Mouse (Mus musculus) CH12.LX (cell line): ENCODE measurements around the gene Cdk8. TPM values are rescaled to one million over a fixed set of nuclear protein-coding genes. Genes with fewer than 3 reads are reported as not detected.

Experiments
- DNase-seq: peaks from one replicate; pipeline ENCODE4 v3.0.0-alpha.2; 2013; ENCODE audit errors: extremely low read depth
- H3K27ac ChIP-seq: 2 replicates; pipeline ENCODE4 v1.5.1; 2012; ENCODE audit warnings: low read depth, mild to moderate bottlenecking, control low read depth, moderate library complexity; ENCODE audit not compliant: insufficient read depth
- H3K27me3 ChIP-seq: replicated peaks from 2 replicates; pipeline ENCODE3; 2012; ENCODE audit warnings: inconsistent platforms
- H3K36me3 ChIP-seq, 2 experiments: replicated peaks in 1 of 2; 2 replicates each; pipeline versions ENCODE3 to v1.6.1; 2012; ENCODE audit warnings: inconsistent platforms in 1 of 2, low read length in 1 of 2, mild to moderate bottlenecking in 1 of 2, mixed read lengths in 1 of 2, moderate library complexity in 1 of 2; ENCODE audit not compliant: control insufficient read depth in 1 of 2, insufficient read depth in 1 of 2
- H3K4me1 ChIP-seq, 2 experiments: 2 replicates each; pipeline ENCODE4 v1.6.1; 2012; ENCODE audit warnings: inconsistent platforms in 1 of 2, moderate library complexity in 1 of 2; ENCODE audit not compliant: insufficient read depth in 2 of 2, control insufficient read depth in 1 of 2
- H3K4me2 ChIP-seq: 2 replicates; pipeline ENCODE4 v1.6.1; 2012; ENCODE audit warnings: low read depth, mild to moderate bottlenecking, control low read depth; ENCODE audit not compliant: poor library complexity, insufficient read depth, severe bottlenecking
- H3K4me3 ChIP-seq, 3 experiments: fragments of 150-350 bp in 1 of 3; sonication (generic) in 1 of 3; replicated peaks in 1 of 3; 2 replicates each; pipeline versions ENCODE3 to v1.5.1; 2011 to 2012; ENCODE audit warnings: low read depth in 2 of 3, low read length in 2 of 3, mild to moderate bottlenecking in 2 of 3, moderate library complexity in 2 of 3, control low read depth in 1 of 3, improper control_type of control experiment in 1 of 3, inconsistent platforms in 1 of 3, mixed read lengths in 1 of 3; ENCODE audit not compliant: poor library complexity in 1 of 3
- H3K79me2 ChIP-seq: replicated peaks from 2 replicates; pipeline ENCODE4 v1.6.1; 2012; ENCODE audit warnings: mild to moderate bottlenecking, moderate library complexity; ENCODE audit not compliant: control insufficient read depth, poor library complexity, insufficient read depth, severe bottlenecking; ENCODE audit errors: extremely low read depth
- H3K9ac ChIP-seq: 2 replicates; pipeline ENCODE4 v1.6.1; 2012; ENCODE audit warnings: low read depth, mild to moderate bottlenecking, control low read depth, moderate library complexity; ENCODE audit not compliant: insufficient read depth
- H3K9me3 ChIP-seq: replicated peaks from 2 replicates; pipeline ENCODE3; 2012; ENCODE audit warnings: low read length, inconsistent platforms, mixed read lengths
- ELF1 ChIP-seq: IDR thresholded peaks from 2 replicates; pipeline ENCODE4 v1.6.1; 2014; ENCODE audit warnings: low read depth, mild to moderate bottlenecking, inconsistent platforms, low read length, improper control_type of control experiment
- EP300 ChIP-seq: IDR thresholded peaks from 2 replicates; pipeline ENCODE4 v1.6.1; 2011; ENCODE audit warnings: low read length, improper control_type of control experiment
- ETS1 ChIP-seq: conservative IDR thresholded peaks from 2 replicates; pipeline ENCODE4 v1.6.1; 2012; ENCODE audit warnings: low read depth, mild to moderate bottlenecking, inconsistent platforms, low read length, improper control_type of control experiment, moderate library complexity
- GABPA ChIP-seq: IDR thresholded peaks from 2 replicates; pipeline ENCODE4 v1.6.1; 2012; ENCODE audit warnings: low read depth, low read length, improper control_type of control experiment, inconsistent platforms; ENCODE audit not compliant: insufficient replicate concordance
- MYC ChIP-seq: IDR thresholded peaks from 2 replicates; pipeline ENCODE4 v1.6.1; 2011; ENCODE audit warnings: low read depth, mild to moderate bottlenecking, improper control_type of control experiment, low read length
- NELFE ChIP-seq: IDR thresholded peaks from 2 replicates; pipeline ENCODE4 v1.6.1; 2011; ENCODE audit warnings: low read depth, low read length, improper control_type of control experiment
- NRF1 ChIP-seq: IDR thresholded peaks from 2 replicates; pipeline ENCODE4 v1.6.1; 2014; ENCODE audit warnings: low read depth, mild to moderate bottlenecking, inconsistent platforms, low read length, improper control_type of control experiment, moderate library complexity
- POLR2A ChIP-seq: IDR thresholded peaks from 2 replicates; pipeline ENCODE4 v1.6.1; 2011; ENCODE audit warnings: low read depth, mild to moderate bottlenecking, improper control_type of control experiment, low read length
- RCOR1 ChIP-seq: conservative IDR thresholded peaks from 2 replicates; pipeline ENCODE4 v1.6.1; 2012; ENCODE audit warnings: low read depth, mild to moderate bottlenecking, inconsistent platforms, low read length, improper control_type of control experiment
- SIN3A ChIP-seq: IDR thresholded peaks from 2 replicates; pipeline ENCODE4 v1.6.1; 2012; ENCODE audit warnings: low read length, improper control_type of control experiment, inconsistent platforms
- TBP ChIP-seq: conservative IDR thresholded peaks from 2 replicates; pipeline ENCODE4 v1.6.1; 2011; ENCODE audit warnings: low read depth, low read length, improper control_type of control experiment
- TCF12 ChIP-seq: IDR thresholded peaks from 2 replicates; pipeline ENCODE4 v1.6.1; 2014; ENCODE audit warnings: low read depth, mild to moderate bottlenecking, inconsistent platforms, low read length, improper control_type of control experiment
- UBTF ChIP-seq: IDR thresholded peaks from 2 replicates; pipeline ENCODE4 v1.6.1; 2012; ENCODE audit warnings: low read depth, mild to moderate bottlenecking, inconsistent platforms, low read length, improper control_type of control experiment, moderate library complexity
- USF2 ChIP-seq: conservative IDR thresholded peaks from 2 replicates; pipeline ENCODE4 v1.6.1; 2011; ENCODE audit warnings: low read depth, low read length, improper control_type of control experiment
- ZMIZ1 ChIP-seq: IDR thresholded peaks from 2 replicates; pipeline ENCODE4 v1.6.1; 2012; ENCODE audit warnings: low read depth, mild to moderate bottlenecking, inconsistent platforms, low read length, improper control_type of control experiment
- ZNF384 ChIP-seq: IDR thresholded peaks from 2 replicates; pipeline ENCODE4 v1.6.1; 2012; ENCODE audit warnings: low read depth, low read length, improper control_type of control experiment, inconsistent platforms
- dilution Hi-C: fragments of 300-500 bp; cut with MboI; formaldehyde crosslinking; loops from 2 replicates; pipeline ENCODE4 v1.14.3; 2020; ENCODE audit warnings: low sequenced_read_pairs; ENCODE audit not compliant: extremely low pct_unique_long_range_greater_than_20kb, extremely low pct_ligation_motif_present
- in situ Hi-C: fragments of 300-500 bp; cut with MboI; formaldehyde crosslinking; loops from 3 replicates; pipeline ENCODE4 v1.14.3; 2019; ENCODE audit warnings: low sequenced_read_pairs, low pct_ligation_motif_present, low pct_unique_long_range_greater_than_20kb, mixed read lengths
- polyA plus RNA-seq: library from polyadenylated mRNA; unstranded; fragments of >175 nt; gene quantifications from 2 replicates; pipeline ENCODE4 v1.2.1, GENCODE M21; 2012; ENCODE audit warnings: low read depth; ENCODE audit not compliant: insufficient read length
- total RNA-seq, 2 experiments: library from RNA; depleted of rRNA; stranded (reverse); fragments of 300-350 nt in 1 of 2; fragments of >200 nt in 1 of 2; gene quantifications; 2 replicates each; pipeline ENCODE4 v1.2.3; 2012 to 2014

Gene Cdk8
- total and polyA plus RNA-seq, 3 experiments, result 52.6 to 99.1 (median 69.9) TPM

DNA sequence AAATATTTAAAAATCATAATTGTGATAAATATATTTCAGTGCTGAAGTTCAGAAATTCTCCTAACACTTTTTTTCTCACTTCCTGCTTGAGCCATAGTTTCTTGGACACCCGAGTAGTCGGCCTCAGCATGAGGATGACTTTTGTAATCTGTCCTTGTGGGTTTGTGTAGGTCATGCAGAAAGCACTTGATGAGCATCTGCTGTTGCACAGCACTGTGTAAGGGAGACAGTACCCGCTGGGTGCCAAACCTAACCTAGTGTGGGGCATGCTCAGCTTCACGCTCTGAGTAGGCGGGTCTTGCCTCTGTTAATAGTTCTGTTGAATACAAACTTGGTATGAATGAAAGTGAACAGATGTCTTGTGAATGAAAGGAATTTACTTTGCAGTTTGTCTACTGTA, 60.5 kb downstream of the Cdk8 start:
- Histone ChIP-seq H3K4me1 (peaks cover 0 to 5% of the 10 kb centered on the region in 2 experiments; a peak in 1 of 4 replicates), H3K9ac (no peak overlapping the region), H3K4me3 (no peak overlapping the region), H3K4me2 (no peak overlapping the region), H3K79me2 (no peaks in the 10 kb centered on the region), H3K27me3 (no peaks in the 10 kb centered on the region), H3K36me3 (peaks cover 30 to 81% of the 10 kb centered on the region in 2 experiments), H3K27ac (no peak overlapping the region), H3K9me3 (no peaks in the 10 kb centered on the region)
- dilution Hi-C loops, result no loop called here
- DNase-seq, result no peak
- in situ Hi-C loops, result no loop called here
- TF ChIP-seq NRF1 (no peak), USF2 (no peak)

DNA sequence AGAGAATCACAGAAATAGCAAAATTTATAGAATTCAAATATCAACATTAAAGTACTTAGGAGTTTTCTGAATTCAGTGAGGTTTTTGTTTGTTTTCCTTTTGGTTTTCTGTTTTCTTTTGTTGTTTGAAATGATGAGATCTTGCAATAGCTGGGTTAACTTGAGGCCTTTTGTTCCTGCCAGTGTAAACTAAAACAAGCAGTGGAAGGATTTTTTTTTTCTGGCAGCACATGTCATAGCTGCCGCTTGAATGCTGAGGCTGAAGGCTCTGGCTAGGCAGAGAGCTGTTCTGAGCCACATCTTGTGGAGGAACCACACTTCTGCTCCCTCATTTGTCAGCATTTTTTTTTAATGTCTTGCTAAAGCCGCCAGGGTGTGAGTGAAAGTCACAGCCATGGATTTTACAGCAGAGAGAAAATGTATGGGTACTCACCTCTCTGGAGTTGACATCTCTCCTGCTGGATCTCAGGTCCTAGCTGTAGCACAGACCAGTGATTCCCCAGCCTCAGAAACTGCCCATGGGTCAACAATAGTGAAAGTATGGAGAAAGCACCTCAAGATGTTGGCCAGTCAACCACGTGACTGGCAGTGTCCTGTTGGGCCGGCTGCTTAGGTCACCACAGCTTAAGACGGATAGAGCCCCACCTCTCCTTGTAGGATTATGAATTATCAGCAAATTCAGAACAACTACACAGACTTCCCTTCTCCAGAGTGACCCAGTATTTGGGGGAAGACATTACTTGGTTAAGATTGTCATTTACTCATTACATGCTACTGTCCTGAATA, 62.1 kb downstream of the Cdk8 start:
- no peak for DNase-seq
- H3K36me3 ChIP-seq, result peaks cover 30 to 78% of the 10 kb centered on the region in 2 experiments

DNA sequence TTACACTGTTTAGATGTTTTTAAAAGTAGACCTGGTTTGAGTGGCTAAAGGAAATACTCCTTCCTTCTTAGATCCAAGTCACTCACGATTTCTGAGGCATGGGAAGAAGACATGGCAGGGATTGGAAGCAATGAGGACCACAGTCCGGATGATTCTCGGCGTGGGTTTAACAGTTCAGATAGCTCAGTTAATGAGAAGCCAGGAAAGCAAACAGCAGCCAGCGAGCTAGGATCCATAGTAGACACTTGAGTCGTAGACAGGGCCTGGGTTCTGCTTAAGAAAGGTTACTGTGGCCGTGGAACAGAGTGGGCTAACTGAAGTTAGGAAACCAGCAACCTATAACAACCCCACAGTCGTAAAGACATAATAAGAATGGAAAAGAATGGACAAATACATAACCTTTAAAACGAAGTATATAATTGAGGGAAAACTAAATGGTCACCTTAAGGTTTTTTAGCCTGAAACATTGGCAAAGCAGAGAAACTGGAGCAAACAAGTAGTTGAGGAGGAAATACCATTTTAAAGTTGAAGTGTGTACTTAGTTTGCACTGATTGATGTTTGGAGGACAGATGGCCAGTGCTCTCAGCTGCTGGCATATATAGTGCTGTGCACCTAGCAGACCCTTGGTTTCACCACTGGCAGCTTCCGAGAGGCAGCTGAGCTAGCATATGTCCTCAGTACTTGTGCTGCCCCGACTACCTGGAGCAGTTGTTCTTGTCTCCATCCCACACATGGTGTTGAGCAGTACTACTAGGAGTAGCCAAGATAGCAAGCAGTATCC, 63.1 kb downstream of the Cdk8 start:
- H3K36me3 ChIP-seq, result peaks cover 26 to 79% of the 10 kb centered on the region in 2 experiments
- H3K27ac ChIP-seq, result no peak overlapping the region
- DNase-seq, result no peak
- peaks cover 5 to 15% of the 10 kb centered on the region in 2 experiments; a peak in 3 of 4 replicates for H3K4me1 ChIP-seq
- dilution Hi-C loops, result no loop called here
- TF ChIP-seq SIN3A (no peak), MYC (no peak), TCF12 (no peak), USF2 (no peak), RCOR1 (no peak), NELFE (no peak), TBP (no peak)
- in situ Hi-C loops, result no loop called here
- H3K4me2 ChIP-seq, result no peak overlapping the region
- H3K27me3 ChIP-seq, result no peaks in the 10 kb centered on the region
- no peaks in the 10 kb centered on the region for H3K79me2 ChIP-seq
- no peaks in the 10 kb centered on the region for H3K9me3 ChIP-seq
- H3K9ac ChIP-seq, result no peak overlapping the region
- no peak overlapping the region for H3K4me3 ChIP-seq

More for the DNA sequence above, 62.1 kb downstream of the Cdk8 start:
- no peaks in the 10 kb centered on the region for H3K79me2 ChIP-seq
- H3K27ac ChIP-seq, result no peak overlapping the region
- no peak overlapping the region for H3K4me3 ChIP-seq
- H3K4me2 ChIP-seq, result no peak overlapping the region
- no peaks in the 10 kb centered on the region for H3K9me3 ChIP-seq
- H3K9ac ChIP-seq, result no peak overlapping the region
- in situ Hi-C loops, result no loop called here
- TF ChIP-seq ZNF384 (no peak), GABPA (no peak), POLR2A (no peak), ELF1 (no peak), UBTF (no peak), ETS1 (no peak), EP300 (no peak), ZMIZ1 (no peak)
- TF ChIP-seq, all 38 proteins: peak for 0
- H3K4me1 ChIP-seq, result peaks cover 0 to 6% of the 10 kb centered on the region in 2 experiments; a peak in 2 of 4 replicates
- dilution Hi-C loops, result no loop called here
- no peaks in the 10 kb centered on the region for H3K27me3 ChIP-seq
